Mouse (Mus musculus): Measurements from ENCODE around the gene Gm20696. TPM values are rescaled to one million over a fixed set of nuclear protein-coding genes. Genes with fewer than 3 reads are reported as not detected.
A peak's percentile ranks its signal among the peaks of the same experiment; 100 is the strongest.

The Gm20696 gene
- polyA plus RNA-seq, 1 experiment from 2014 or later, result 3.0 TPM

DNA sequence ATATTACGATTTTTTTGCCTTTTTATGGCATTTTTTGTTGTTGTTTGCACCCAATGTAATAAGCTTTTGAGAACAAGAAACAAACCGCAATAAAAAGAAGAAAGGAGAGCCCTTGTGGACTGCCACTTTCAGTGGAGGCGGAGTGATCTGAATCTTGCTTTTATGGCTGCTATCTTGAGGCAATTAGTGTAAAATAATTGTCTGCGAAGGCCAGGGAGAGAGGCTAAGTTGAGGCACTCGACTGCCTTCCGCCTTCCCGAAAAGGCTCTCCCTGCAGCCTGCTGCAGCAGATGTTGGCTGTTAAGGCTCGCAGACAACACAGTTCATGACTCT lies 181.7 kb downstream of the Gm20696 start:
- 36% methylated on average over 8 of the region's 8 CpGs for WGBS (ENCODE audit: insufficient replicate concordance)
- Histone ChIP-seq H3K9ac (no peak overlapping the region), H3K4me2 (peak overlapping the region; percentile 38), H3K27me3 (replicated peaks) (no peaks in the 10 kb centered on the region), H3K36me3 (no peaks in the 10 kb centered on the region), H3K4me3 (no peak overlapping the region), H3K9me3 (replicated peaks) (no peaks in the 10 kb centered on the region; the same call in 1 of the 2 replicates), H3K4me1 (peaks cover 26% of the 10 kb centered on the region), H3K27ac (peak overlapping the region; percentile 75)
- no peak for ATAC-seq

DNA sequence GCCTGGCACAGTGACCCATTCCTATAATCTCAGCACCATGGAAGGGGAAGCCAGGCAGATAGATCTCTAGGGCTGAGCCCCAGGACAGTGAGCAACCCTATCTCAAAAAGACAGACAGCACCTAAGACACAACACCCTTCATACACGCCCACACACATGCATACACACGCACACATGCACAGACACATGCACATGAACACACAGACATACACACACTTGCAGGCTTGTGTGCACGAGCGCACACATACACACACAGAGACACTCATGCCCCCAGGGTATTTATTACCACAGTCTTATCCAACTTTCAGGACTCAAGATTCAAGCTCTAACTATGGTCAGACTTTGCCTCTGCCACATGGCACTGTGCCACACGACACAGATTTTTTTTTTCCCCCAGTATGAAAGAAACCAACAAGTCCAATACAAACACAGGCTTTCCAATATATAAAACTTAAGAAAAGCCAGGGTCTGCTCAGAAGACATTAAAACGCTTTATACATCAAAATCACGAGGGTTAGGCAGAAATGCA lies 182.3 kb downstream of the Gm20696 start:
- Histone ChIP-seq H3K4me2 (no peak overlapping the region), H3K9me3 (replicated peaks) (no peaks in the 10 kb centered on the region; the same call in 1 of the 2 replicates), H3K36me3 (no peaks in the 10 kb centered on the region), H3K27me3 (replicated peaks) (no peaks in the 10 kb centered on the region), H3K27ac (no peak overlapping the region), H3K9ac (no peak overlapping the region), H3K4me3 (no peak overlapping the region), H3K4me1 (peaks cover 20% of the 10 kb centered on the region)
- 73% methylated on average over 7 of the region's 7 CpGs for WGBS (ENCODE audit: insufficient replicate concordance)
- no peak for ATAC-seq

DNA sequence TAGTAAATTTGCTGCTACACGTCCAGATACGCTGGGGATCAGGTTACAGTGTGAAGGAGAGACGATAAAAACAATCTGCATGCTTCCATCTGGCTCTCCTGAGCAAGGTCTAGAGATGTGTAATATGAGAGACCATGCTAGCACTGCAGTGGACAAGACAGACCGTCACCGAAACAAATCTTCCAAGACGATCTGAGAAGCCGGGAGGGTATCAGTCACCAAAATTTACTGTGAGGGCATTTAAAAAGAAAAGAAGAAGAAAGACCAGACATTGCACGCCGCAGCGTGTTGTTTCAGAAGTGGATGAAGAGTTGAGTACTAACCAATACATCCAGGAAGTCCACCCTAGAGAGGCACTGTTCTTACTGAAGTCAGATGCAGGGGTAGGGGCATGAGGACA lies 183.0 kb downstream of the Gm20696 start:
- Histone ChIP-seq H3K4me3 (no peak overlapping the region), H3K4me2 (no peak overlapping the region), H3K27ac (no peak overlapping the region), H3K9ac (no peak overlapping the region), H3K9me3 (replicated peaks) (no peaks in the 10 kb centered on the region; the same call in 1 of the 2 replicates), H3K27me3 (replicated peaks) (no peaks in the 10 kb centered on the region), H3K4me1 (peaks cover 18% of the 10 kb centered on the region), H3K36me3 (no peaks in the 10 kb centered on the region)
- 80% methylated on average over 10 of the region's 10 CpGs for WGBS (ENCODE audit: insufficient replicate concordance)
- ATAC-seq, result no peak

DNA sequence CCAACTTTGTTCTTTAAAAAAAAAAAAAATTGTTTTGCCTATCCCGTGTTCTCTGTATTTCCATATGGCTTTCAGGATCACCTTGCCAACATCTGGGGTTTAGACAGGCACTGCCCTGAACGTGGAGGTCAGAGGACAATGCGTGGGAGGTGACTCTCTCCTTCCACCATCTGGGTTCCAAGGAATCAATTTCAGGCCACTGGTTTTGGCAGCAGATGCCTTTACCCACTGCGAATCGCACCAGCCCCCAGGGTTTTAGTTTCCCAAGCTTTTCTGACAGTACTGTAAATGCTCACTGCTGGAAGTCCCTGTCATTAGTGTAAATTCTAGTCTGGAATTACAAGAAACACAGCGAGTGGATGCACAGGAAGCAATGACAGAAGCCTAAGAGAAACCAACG lies 185.0 kb downstream of the Gm20696 start:
- no peak overlapping the region for H3K4me2 ChIP-seq
- no peak for ATAC-seq
- H3K4me1 ChIP-seq, result peaks cover 18% of the 10 kb centered on the region
- no peak overlapping the region for H3K4me3 ChIP-seq
- H3K9ac ChIP-seq, result no peak overlapping the region
- H3K36me3 ChIP-seq, result no peaks in the 10 kb centered on the region
- H3K27ac ChIP-seq, result no peak overlapping the region
- H3K27me3 ChIP-seq (replicated peaks), result no peaks in the 10 kb centered on the region
- no peaks in the 10 kb centered on the region; the same call in 1 of the 2 replicates for H3K9me3 ChIP-seq (replicated peaks)
- 77% methylated on average over 7 of the region's 7 CpGs for WGBS (ENCODE audit: insufficient replicate concordance)

DNA sequence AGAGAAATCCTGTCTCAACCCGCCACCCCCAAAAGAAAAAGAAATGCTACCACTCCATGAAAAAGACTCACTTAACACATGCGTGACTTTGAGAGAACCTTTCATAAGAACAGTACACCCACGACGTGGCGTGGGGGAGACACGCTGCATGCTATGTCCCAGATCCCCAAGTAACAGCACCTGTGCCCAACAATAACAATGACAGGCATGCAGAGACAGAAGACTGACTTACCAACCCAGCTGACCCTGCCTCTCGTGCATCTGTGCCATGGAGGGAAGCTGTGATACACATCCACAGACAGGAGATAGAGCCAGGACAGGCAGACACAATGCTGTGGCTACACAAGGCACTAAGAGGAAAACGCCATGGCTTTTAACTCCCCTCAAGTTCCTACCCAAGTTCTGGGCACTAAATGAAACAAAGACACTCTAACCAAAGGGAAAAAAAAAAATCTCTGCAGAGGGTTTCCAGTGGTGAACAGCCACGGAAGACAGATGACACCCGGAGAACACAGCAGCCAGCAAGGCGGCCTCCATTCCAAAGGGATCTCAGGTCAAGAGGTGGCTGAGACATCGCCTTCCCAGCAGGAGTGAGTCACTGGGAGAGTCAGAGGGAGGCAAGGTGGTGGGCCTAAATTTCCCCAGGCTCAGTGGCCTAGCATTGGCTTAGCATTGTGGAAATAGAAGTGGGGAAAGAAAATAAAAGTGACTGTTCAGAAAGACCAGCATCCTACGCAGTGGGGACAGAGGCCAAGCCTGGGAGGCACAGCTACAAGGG lies 187.5 kb downstream of the Gm20696 start:
- Histone ChIP-seq H3K36me3 (no peaks in the 10 kb centered on the region), H3K9me3 (replicated peaks) (no peaks in the 10 kb centered on the region; the same call in 1 of the 2 replicates), H3K4me3 (no peak overlapping the region), H3K27me3 (replicated peaks) (no peaks in the 10 kb centered on the region), H3K9ac (no peak overlapping the region), H3K4me2 (no peak overlapping the region), H3K27ac (no peak overlapping the region), H3K4me1 (peaks cover 1% of the 10 kb centered on the region; the same call in 1 of the 2 replicates)
- WGBS (ENCODE audit: insufficient replicate concordance), result 78% methylated on average over 13 of the region's 13 CpGs
- no peak for ATAC-seq

DNA sequence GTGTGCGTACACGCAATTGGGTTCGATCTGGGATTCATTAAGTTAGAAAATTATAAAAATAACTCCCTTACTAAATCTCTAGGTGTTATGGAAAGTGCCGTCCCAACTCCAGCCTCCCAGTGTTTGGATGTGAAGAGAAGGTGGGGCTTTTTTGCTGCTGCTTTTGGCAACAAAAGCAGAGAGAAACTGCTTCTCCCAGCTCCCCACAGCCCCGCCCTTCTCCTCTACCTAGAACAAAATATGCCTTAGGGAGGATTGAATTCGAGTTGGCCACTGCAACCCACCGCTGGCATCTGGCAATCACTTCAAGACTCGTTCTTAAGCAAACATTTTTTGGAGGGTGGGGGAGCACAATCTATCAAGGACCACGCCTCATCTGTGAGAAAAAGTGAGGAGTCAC lies 191.6 kb downstream of the Gm20696 start:
- no peak overlapping the region for H3K27ac ChIP-seq
- 72% methylated on average over 9 of the region's 9 CpGs for WGBS (ENCODE audit: insufficient replicate concordance)
- H3K27me3 ChIP-seq (replicated peaks), result no peaks in the 10 kb centered on the region
- H3K4me1 ChIP-seq, result no peaks in the 10 kb centered on the region
- H3K9ac ChIP-seq, result no peak overlapping the region
- H3K36me3 ChIP-seq, result no peaks in the 10 kb centered on the region
- no peak overlapping the region for H3K4me2 ChIP-seq
- H3K4me3 ChIP-seq, result no peak overlapping the region
- no peaks in the 10 kb centered on the region for H3K9me3 ChIP-seq (replicated peaks)
- no peak for ATAC-seq

DNA sequence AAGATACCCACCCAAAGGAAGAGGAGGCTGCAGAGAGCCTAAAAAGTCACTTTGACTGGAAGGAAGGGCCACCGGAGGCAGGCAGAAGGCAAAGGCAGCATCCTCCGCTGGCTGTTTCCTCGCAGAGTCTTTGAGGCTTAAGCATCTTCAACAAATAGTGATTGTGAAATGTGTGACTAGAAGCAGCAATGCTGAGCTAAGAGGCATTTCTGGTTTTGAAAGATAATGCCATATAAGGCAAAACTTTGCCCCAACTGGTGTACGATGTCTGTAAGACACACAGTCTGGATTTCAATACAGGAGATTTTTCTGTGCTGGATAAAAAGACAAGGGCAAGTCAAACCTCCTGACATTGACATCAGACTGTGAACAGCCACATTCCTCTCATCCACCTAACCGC lies 195.7 kb downstream of the Gm20696 start:
- 64% methylated on average over 5 of the region's 5 CpGs for WGBS (ENCODE audit: insufficient replicate concordance)
- no peaks in the 10 kb centered on the region for H3K27me3 ChIP-seq (replicated peaks)
- H3K27ac ChIP-seq, result no peak overlapping the region
- H3K9me3 ChIP-seq (replicated peaks), result no peaks in the 10 kb centered on the region
- H3K36me3 ChIP-seq, result 0 out of 2 replicates have a peak, but pooled peaks cover 3% of the 10 kb centered on the region
- no peaks in the 10 kb centered on the region for H3K4me1 ChIP-seq
- no peak overlapping the region for H3K9ac ChIP-seq
- no peak overlapping the region for H3K4me3 ChIP-seq
- ATAC-seq, result no peak
- H3K4me2 ChIP-seq, result no peak overlapping the region

DNA sequence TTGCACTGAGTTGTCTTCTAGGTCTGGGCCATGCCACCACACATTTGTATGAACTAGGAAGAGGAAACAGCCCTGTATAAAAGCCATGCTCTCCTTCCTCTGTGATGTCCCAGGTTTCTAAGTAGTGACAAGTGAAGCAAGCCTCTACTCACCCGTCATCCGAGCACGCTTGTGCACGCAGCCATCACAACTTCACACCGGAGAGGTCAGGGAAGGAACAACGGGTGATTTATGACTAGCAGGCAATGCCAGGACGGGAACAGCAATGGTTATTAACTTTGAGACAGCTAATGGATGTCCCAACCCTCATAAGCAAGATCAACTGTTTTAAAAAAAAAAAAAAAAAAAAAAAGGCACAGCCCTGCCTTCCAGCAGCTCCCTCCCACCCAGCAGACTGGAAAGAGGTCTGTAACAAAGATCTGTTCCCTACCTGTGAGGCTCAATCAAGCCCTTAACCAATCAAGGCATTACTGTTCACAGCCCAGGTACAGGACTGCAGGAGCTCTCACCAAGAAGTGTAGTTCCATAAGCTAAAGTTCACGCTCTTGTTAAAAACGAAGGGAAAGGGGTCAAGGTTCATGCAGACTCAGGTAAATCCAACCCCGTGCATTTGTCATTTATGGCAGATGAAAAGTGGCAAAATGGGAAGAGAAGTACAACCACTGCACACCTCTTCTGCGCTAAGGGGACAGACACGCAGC lies 197.3 kb downstream of the Gm20696 start:
- no peaks in the 10 kb centered on the region for H3K27me3 ChIP-seq (replicated peaks)
- H3K4me3 ChIP-seq, result no peak overlapping the region
- no peak for ATAC-seq
- H3K4me2 ChIP-seq, result no peak overlapping the region
- 0 out of 2 replicates have a peak, but pooled peaks cover 3% of the 10 kb centered on the region for H3K36me3 ChIP-seq
- WGBS (ENCODE audit: insufficient replicate concordance), result 80% methylated on average over 12 of the region's 12 CpGs
- no peaks in the 10 kb centered on the region for H3K4me1 ChIP-seq
- no peak overlapping the region for H3K27ac ChIP-seq
- H3K9ac ChIP-seq, result no peak overlapping the region
- no peaks in the 10 kb centered on the region for H3K9me3 ChIP-seq (replicated peaks)

DNA sequence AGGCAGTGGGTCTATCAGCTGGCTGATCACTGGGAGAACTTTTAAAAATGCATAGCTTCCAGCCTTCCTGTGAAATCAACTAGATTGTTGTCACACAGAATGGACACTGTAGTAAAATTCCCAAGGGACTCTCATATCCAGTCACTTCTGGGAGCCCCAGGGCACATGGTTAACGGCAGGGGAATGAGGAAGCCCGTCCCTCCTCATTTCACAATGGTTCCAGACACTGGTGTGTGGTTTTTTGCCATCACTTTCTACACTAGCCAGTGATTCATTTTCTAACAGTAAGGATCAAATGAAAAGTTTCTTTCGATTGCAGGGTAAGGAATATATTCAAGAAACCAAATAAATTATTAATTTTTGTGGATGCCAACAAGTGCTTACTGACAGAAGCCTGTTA lies 198.8 kb downstream of the Gm20696 start:
- Histone ChIP-seq H3K4me3 (no peak overlapping the region), H3K27me3 (replicated peaks) (no peaks in the 10 kb centered on the region), H3K4me1 (no peaks in the 10 kb centered on the region), H3K36me3 (0 out of 2 replicates have a peak, but pooled peaks cover 3% of the 10 kb centered on the region), H3K4me2 (no peak overlapping the region), H3K27ac (no peak overlapping the region), H3K9ac (no peak overlapping the region), H3K9me3 (replicated peaks) (no peaks in the 10 kb centered on the region)
- WGBS (ENCODE audit: insufficient replicate concordance), result 50% methylated on average over 3 of the region's 3 CpGs
- ATAC-seq, result no peak

DNA sequence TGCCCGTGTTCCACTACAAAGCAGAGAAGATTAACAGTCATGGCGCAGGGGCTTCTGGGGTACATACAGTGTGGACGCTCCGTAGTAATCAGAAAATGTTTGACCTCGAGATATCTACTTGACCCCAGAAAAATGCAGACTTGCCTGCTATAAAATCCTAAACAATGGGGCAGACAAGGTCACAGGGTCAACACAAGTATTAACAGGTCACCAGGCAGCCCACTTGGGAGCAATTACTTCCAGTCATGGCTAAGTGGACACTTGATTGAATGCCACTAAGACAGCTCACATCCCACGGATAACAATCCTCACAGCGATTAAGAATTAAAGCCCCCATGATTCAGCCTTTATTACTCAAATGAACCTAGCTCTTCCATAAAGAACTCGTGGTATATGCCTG lies 199.5 kb downstream of the Gm20696 start:
- Histone ChIP-seq H3K4me3 (no peak overlapping the region), H3K4me2 (no peak overlapping the region), H3K27ac (no peak overlapping the region), H3K27me3 (replicated peaks) (no peaks in the 10 kb centered on the region), H3K9ac (no peak overlapping the region), H3K36me3 (0 out of 2 replicates have a peak, but pooled peaks cover 3% of the 10 kb centered on the region), H3K4me1 (no peaks in the 10 kb centered on the region), H3K9me3 (replicated peaks) (no peaks in the 10 kb centered on the region)
- WGBS (ENCODE audit: insufficient replicate concordance), result 61% methylated on average over 8 of the region's 8 CpGs
- no peak for ATAC-seq

DNA sequence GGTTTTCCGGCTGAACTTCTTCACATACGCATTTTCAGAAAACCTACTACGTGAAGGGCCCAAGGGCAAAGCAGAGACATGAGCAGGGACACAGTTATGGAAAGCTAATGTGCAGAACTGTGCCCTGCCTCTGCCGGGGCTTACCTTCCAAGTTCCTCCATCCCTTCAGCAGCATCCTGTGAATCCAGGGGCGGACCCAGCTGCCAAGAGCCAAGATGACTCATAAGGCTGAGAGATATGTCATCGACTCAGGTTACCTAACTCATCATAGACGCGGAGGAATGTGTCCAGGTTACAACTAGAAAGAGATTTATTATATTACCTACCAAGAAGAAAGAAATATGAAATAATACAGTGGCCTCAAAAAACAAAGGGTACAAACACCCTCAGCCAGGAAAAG lies 200.2 kb downstream of the Gm20696 start:
- Histone ChIP-seq H3K4me3 (no peak overlapping the region), H3K36me3 (0 out of 2 replicates have a peak, but pooled peaks cover 3% of the 10 kb centered on the region), H3K27me3 (replicated peaks) (no peaks in the 10 kb centered on the region), H3K9ac (no peak overlapping the region), H3K4me1 (no peaks in the 10 kb centered on the region), H3K4me2 (no peak overlapping the region), H3K9me3 (replicated peaks) (no peaks in the 10 kb centered on the region), H3K27ac (no peak overlapping the region)
- no peak for ATAC-seq
- 74% methylated on average over 8 of the region's 8 CpGs for WGBS (ENCODE audit: insufficient replicate concordance)

DNA sequence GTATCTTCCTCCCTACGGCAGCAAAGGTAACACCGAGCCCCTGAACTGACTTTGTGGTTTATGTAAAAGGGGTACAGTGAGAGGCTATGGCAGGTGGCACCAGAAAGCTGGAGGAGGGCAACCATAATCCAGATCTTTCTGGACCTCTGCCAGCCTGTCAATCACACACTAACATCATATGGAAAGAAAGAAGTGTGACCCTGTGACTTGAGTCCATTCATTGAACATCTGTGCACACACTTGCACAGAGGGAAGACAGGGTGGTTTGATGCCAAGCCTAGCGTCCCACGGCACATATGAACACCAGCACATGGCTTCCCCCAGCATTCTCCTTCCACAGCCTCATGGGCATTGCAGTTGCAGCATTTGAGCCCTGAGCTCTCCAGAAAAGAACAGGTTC lies 202.1 kb downstream of the Gm20696 start:
- Histone ChIP-seq H3K36me3 (0 out of 2 replicates have a peak, but pooled peaks cover 3% of the 10 kb centered on the region), H3K4me3 (no peak overlapping the region), H3K27me3 (replicated peaks) (no peaks in the 10 kb centered on the region), H3K9me3 (replicated peaks) (no peaks in the 10 kb centered on the region), H3K9ac (no peak overlapping the region), H3K4me2 (no peak overlapping the region), H3K4me1 (no peaks in the 10 kb centered on the region), H3K27ac (no peak overlapping the region)
- WGBS (ENCODE audit: insufficient replicate concordance), result 76% methylated on average over 4 of the region's 4 CpGs
- no peak for ATAC-seq

All from liver, embryonic 12.5 days (tissue).